Mouse (Mus musculus): ENCODE results near the gene Rbp7.

DNA sequence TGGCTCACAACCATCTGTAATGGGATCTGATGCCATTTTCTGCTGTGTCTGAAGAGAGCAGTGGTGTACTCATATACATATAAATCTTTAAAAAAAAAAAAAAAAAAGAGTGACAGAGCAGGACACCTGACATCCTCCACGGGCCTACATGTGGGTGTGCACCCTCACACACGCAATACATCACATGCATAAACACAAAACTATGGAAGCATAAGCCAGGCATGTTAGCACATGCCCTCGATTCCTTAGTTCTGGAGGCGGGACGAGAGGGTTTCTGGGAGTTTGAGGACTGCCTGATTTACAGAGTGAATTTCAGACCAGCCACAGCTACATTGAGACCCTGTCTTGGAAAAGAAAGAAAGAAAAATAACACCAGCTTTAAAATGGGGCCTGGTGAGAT, 49.6 kb upstream of the Rbp7 start:
- TF ChIP-seq POLR2A (IDR thresholded peaks at IDR 0.05; ENCODE audit: extremely low read depth, insufficient read depth, low read length) (no peak), CTCF (IDR thresholded peaks at IDR 0.05; ENCODE audit: low read depth, low read length) (no peak)

Measured in liver, adult 2 months (tissue).